Mouse (Mus musculus) thymus, postnatal 4 days (tissue): ENCODE measurements around the gene Fgfbp1.

Source experiments
- DNase-seq: peaks from one replicate; pipeline ENCODE4 v3.0.0; 2021

The Fgfbp1 gene

GRCm38 (mm10) chr5:43981620-43982019 is at the start of gene Fgfbp1:
Gene Fgfbp1, minus strand, starts transcription at chr5:43981779.
- DNase-seq: no peak

GRCm38 (mm10) chr5:43998295-43998989 is 16.9 kb upstream of the Fgfbp1 start:
- DNase-seq: no peak

GRCm38 (mm10) chr5:43997626-43998025 is 16.0 kb upstream of the Fgfbp1 start:
- DNase-seq: no peak

GRCm38 (mm10) chr5:43996162-43996561 is 14.6 kb upstream of the Fgfbp1 start:
- no peak for DNase-seq

GRCm38 (mm10) chr5:43994981-43995380 is 13.4 kb upstream of the Fgfbp1 start:
- no peak for DNase-seq

GRCm38 (mm10) chr5:43990316-43990715 is 8.7 kb upstream of the Fgfbp1 start:
- peak; percentile 88 for DNase-seq

GRCm38 (mm10) chr5:43989017-43989416 is 7.4 kb upstream of the Fgfbp1 start:
- peak; percentile 57 for DNase-seq

- no peak for DNase-seq
Measured at GRCm38 (mm10) chr5:43986212-43986611, 4.6 kb upstream of the Fgfbp1 start.

GRCm38 (mm10) chr5:43982896-43983295 is 1.3 kb upstream of the Fgfbp1 start:
- DNase-seq: no peak

GRCm38 (mm10) chr5:43980397-43980796 is 1.2 kb downstream of the Fgfbp1 start:
- DNase-seq: no peak

GRCm38 (mm10) chr5:43976821-43977561 is 4.6 kb downstream of the Fgfbp1 start:
- DNase-seq: no peak

GRCm38 (mm10) chr5:43974166-43974565 is 7.4 kb downstream of the Fgfbp1 start:
- DNase-seq: no peak

GRCm38 (mm10) chr5:43971156-43971555 is 10.4 kb downstream of the Fgfbp1 start:
- no peak for DNase-seq

- DNase-seq: no peak
Measured at GRCm38 (mm10) chr5:43970532-43970931, 11.0 kb downstream of the Fgfbp1 start.

- no peak for DNase-seq
Measured at GRCm38 (mm10) chr5:43968634-43969033, 12.9 kb downstream of the Fgfbp1 start.

GRCm38 (mm10) chr5:43961056-43961455 is 20.5 kb downstream of the Fgfbp1 start:
- peak; percentile 57 for DNase-seq

GRCm38 (mm10) chr5:43959884-43960440 is 21.6 kb downstream of the Fgfbp1 start:
- no peak for DNase-seq

GRCm38 (mm10) chr5:43953241-43953640 is 28.3 kb downstream of the Fgfbp1 start:
- DNase-seq: no peak

- DNase-seq: peak; percentile 52
Measured at GRCm38 (mm10) chr5:43948748-43949275, 32.8 kb downstream of the Fgfbp1 start.

- DNase-seq: peak; percentile 82
Measured at GRCm38 (mm10) chr5:43948111-43948743, 33.4 kb downstream of the Fgfbp1 start.

- DNase-seq: peak; percentile 37
Measured at GRCm38 (mm10) chr5:43947330-43947977, 34.1 kb downstream of the Fgfbp1 start.

- DNase-seq: no peak
Measured at GRCm38 (mm10) chr5:43933269-43933668, 48.3 kb downstream of the Fgfbp1 start.
